Mouse (Mus musculus): ENCODE results near the gene Fgfr2. TPM values are rescaled to one million over a fixed set of nuclear protein-coding genes. Genes with fewer than 3 reads are reported as not detected.
A peak's percentile ranks its signal among the peaks of the same experiment; 100 is the strongest.

The Fgfr2 gene
- polyA plus RNA-seq, 1 experiment from 2014 or later, result 24.1 TPM

DNA sequence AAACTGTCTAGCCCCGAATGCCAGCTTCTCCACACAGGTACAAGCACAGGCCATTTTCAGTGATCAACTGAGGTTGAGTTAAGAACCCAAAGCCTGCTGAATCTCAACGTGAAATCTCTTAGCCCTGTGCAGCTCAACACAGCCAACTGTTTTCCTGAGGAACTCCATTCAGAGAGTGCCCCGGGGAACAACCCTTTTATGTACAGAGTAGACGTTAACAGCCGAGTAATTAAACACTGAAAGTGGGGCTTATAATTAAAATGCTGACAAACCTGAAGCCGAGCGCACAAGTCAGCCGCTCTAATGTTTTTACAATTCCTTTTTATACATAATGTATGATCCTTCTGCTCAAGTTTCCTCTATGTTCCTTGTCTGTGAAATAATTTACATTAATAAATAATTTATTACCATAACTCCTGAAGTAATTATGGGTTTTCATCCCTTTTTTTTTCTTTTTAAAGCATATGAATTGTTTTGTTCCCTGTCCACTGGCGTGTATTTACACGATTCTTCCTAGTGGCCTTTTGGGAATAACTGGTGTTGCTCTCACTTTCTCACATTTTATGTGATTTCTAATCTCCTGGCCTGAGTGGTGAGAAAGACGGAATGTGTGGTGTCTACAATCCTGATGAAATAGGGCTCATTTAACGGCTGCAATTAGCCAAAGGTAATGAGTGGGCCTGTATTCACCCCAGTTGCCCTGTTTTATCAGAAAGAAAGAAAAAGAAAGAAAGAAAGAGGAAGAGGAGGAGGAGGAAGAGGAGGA lies 355.7 kb downstream of the Fgfr2 start:
- H3K9me3 ChIP-seq (ENCODE audit: control insufficient read depth, low read length), result no peaks in the 10 kb centered on the region
- no peak overlapping the region for H3K4me2 ChIP-seq (ENCODE audit: low read length)
- H3K9ac ChIP-seq (ENCODE audit: low read depth, low read length), result no peak overlapping the region
- peak; percentile 40; the same call in 1 of the 2 replicates for ATAC-seq
- 26% methylated on average over 12 of the region's 12 CpGs for WGBS
- peak overlapping the region; percentile 54 for H3K27ac ChIP-seq (ENCODE audit: low read depth, low read length)
- no peaks in the 10 kb centered on the region for H3K36me3 ChIP-seq (ENCODE audit: control insufficient read depth, insufficient read depth, low read length)
- H3K27me3 ChIP-seq (replicated peaks; ENCODE audit: control insufficient read depth, insufficient read depth, low read length), result no peaks in the 10 kb centered on the region
- no peak overlapping the region for H3K4me3 ChIP-seq (ENCODE audit: low read length)
- peaks cover 3% of the 10 kb centered on the region for H3K4me1 ChIP-seq (ENCODE audit: control insufficient read depth, insufficient read depth, low read depth, low read length)

DNA sequence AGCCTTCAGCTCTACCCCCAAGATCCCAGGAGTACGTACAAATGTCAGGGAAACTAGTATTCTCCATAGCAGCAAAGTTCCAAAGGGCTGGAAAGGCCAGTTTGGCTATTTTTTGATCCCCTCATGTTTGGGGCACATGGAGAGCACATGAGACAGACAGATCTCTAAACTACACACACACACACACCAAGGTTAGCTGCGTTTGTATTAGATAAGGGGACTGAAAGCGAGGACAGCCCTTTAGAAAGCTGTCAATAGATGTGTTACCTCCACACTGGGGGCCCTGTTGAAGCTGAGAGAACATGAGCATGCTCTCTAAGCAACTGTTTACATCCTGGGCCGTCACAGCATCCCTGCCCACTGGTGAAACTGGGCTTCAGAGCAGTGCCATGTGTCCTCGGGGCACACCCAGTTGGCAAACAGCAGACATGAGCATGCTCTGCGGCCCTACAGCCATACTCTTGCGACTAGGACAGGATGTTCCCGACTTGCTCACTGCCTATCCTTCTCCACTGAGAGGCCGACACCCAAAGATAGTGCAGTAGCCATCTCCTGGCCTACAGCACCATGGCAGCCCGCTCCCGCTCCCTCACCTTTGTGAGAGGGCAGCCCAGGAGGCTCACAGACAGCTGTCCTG lies 356.8 kb downstream of the Fgfr2 start:
- Histone ChIP-seq H3K4me1 (ENCODE audit: control insufficient read depth, insufficient read depth, low read depth, low read length) (peaks cover 3% of the 10 kb centered on the region), H3K9me3 (ENCODE audit: control insufficient read depth, low read length) (no peaks in the 10 kb centered on the region), H3K4me2 (ENCODE audit: low read length) (no peak overlapping the region), H3K4me3 (ENCODE audit: low read length) (no peak overlapping the region), H3K36me3 (ENCODE audit: control insufficient read depth, insufficient read depth, low read length) (no peaks in the 10 kb centered on the region), H3K27me3 (replicated peaks; ENCODE audit: control insufficient read depth, insufficient read depth, low read length) (no peaks in the 10 kb centered on the region), H3K9ac (ENCODE audit: low read depth, low read length) (no peak overlapping the region), H3K27ac (ENCODE audit: low read depth, low read length) (peak overlapping the region; percentile 9; the same call in 1 of the 2 replicates)
- 80% methylated on average over 11 of the region's 11 CpGs for WGBS
- ATAC-seq, result no peak

GRCm38 (mm10) chr7:132765629-132766186 lies 357.4 kb downstream of the Fgfr2 start:
- Histone ChIP-seq H3K4me2 (ENCODE audit: low read length) (no peak overlapping the region), H3K9ac (ENCODE audit: low read depth, low read length) (no peak overlapping the region), H3K27ac (ENCODE audit: low read depth, low read length) (no peak overlapping the region), H3K36me3 (ENCODE audit: control insufficient read depth, insufficient read depth, low read length) (no peaks in the 10 kb centered on the region), H3K4me1 (ENCODE audit: control insufficient read depth, insufficient read depth, low read depth, low read length) (peaks cover 3% of the 10 kb centered on the region), H3K27me3 (replicated peaks; ENCODE audit: control insufficient read depth, insufficient read depth, low read length) (no peaks in the 10 kb centered on the region), H3K4me3 (ENCODE audit: low read length) (no peak overlapping the region), H3K9me3 (ENCODE audit: control insufficient read depth, low read length) (no peaks in the 10 kb centered on the region)
- ATAC-seq, result no peak
- WGBS, result 88% methylated on average over 3 of the region's 3 CpGs

- Histone ChIP-seq H3K9ac (ENCODE audit: low read depth, low read length) (no peak overlapping the region), H3K36me3 (ENCODE audit: control insufficient read depth, insufficient read depth, low read length) (no peaks in the 10 kb centered on the region), H3K4me2 (ENCODE audit: low read length) (no peak overlapping the region), H3K27me3 (replicated peaks; ENCODE audit: control insufficient read depth, insufficient read depth, low read length) (no peaks in the 10 kb centered on the region), H3K4me1 (ENCODE audit: control insufficient read depth, insufficient read depth, low read depth, low read length) (peaks cover 3% of the 10 kb centered on the region), H3K9me3 (ENCODE audit: control insufficient read depth, low read length) (no peaks in the 10 kb centered on the region), H3K4me3 (ENCODE audit: low read length) (no peak overlapping the region), H3K27ac (ENCODE audit: low read depth, low read length) (no peak overlapping the region)
- 85% methylated on average over 4 of the region's 4 CpGs for WGBS
- ATAC-seq, result no peak
Measured at GRCm38 (mm10) chr7:132764896-132765491, 358.2 kb downstream of the Fgfr2 start.

GRCm38 (mm10) chr7:132764314-132764713 lies 358.8 kb downstream of the Fgfr2 start:
- no peaks in the 10 kb centered on the region for H3K36me3 ChIP-seq (ENCODE audit: control insufficient read depth, insufficient read depth, low read length)

GRCm38 (mm10) chr7:132763911-132764310 lies 359.2 kb downstream of the Fgfr2 start:
- H3K27me3 ChIP-seq (replicated peaks; ENCODE audit: control insufficient read depth, insufficient read depth, low read length), result no peaks in the 10 kb centered on the region
- 94% methylated on average over 5 of the region's 5 CpGs for WGBS
- H3K36me3 ChIP-seq (ENCODE audit: control insufficient read depth, insufficient read depth, low read length), result no peaks in the 10 kb centered on the region
- no peak overlapping the region for H3K4me3 ChIP-seq (ENCODE audit: low read length)
- H3K9ac ChIP-seq (ENCODE audit: low read depth, low read length), result no peak overlapping the region
- H3K27ac ChIP-seq (ENCODE audit: low read depth, low read length), result no peak overlapping the region
- no peak overlapping the region for H3K4me2 ChIP-seq (ENCODE audit: low read length)
- ATAC-seq, result no peak
- H3K4me1 ChIP-seq (ENCODE audit: control insufficient read depth, insufficient read depth, low read depth, low read length), result peaks cover 3% of the 10 kb centered on the region
- H3K9me3 ChIP-seq (ENCODE audit: control insufficient read depth, low read length), result no peaks in the 10 kb centered on the region

More at GRCm38 (mm10) chr7:132764314-132764713, 358.8 kb downstream of the Fgfr2 start:
- no peak for ATAC-seq
- 96% methylated on average over 4 of the region's 4 CpGs for WGBS
- no peak overlapping the region for H3K27ac ChIP-seq (ENCODE audit: low read depth, low read length)
- no peak overlapping the region for H3K4me3 ChIP-seq (ENCODE audit: low read length)
- H3K4me2 ChIP-seq (ENCODE audit: low read length), result no peak overlapping the region
- H3K27me3 ChIP-seq (replicated peaks; ENCODE audit: control insufficient read depth, insufficient read depth, low read length), result no peaks in the 10 kb centered on the region
- no peak overlapping the region for H3K9ac ChIP-seq (ENCODE audit: low read depth, low read length)
- H3K4me1 ChIP-seq (ENCODE audit: control insufficient read depth, insufficient read depth, low read depth, low read length), result peaks cover 3% of the 10 kb centered on the region
- H3K9me3 ChIP-seq (ENCODE audit: control insufficient read depth, low read length), result no peaks in the 10 kb centered on the region

GRCm38 (mm10) chr7:132763351-132763750 lies 359.8 kb downstream of the Fgfr2 start:
- Histone ChIP-seq H3K27ac (ENCODE audit: low read depth, low read length) (no peak overlapping the region), H3K4me3 (ENCODE audit: low read length) (no peak overlapping the region), H3K9me3 (ENCODE audit: control insufficient read depth, low read length) (no peaks in the 10 kb centered on the region), H3K4me2 (ENCODE audit: low read length) (no peak overlapping the region), H3K9ac (ENCODE audit: low read depth, low read length) (no peak overlapping the region), H3K36me3 (ENCODE audit: control insufficient read depth, insufficient read depth, low read length) (no peaks in the 10 kb centered on the region), H3K4me1 (ENCODE audit: control insufficient read depth, insufficient read depth, low read depth, low read length) (peaks cover 3% of the 10 kb centered on the region), H3K27me3 (replicated peaks; ENCODE audit: control insufficient read depth, insufficient read depth, low read length) (no peaks in the 10 kb centered on the region)
- ATAC-seq, result no peak
- 97% methylated on average over 6 of the region's 6 CpGs for WGBS

- H3K4me3 ChIP-seq (ENCODE audit: low read length), result no peak overlapping the region
- no peak overlapping the region for H3K9ac ChIP-seq (ENCODE audit: low read depth, low read length)
- H3K27me3 ChIP-seq (replicated peaks; ENCODE audit: control insufficient read depth, insufficient read depth, low read length), result no peaks in the 10 kb centered on the region
- no peak for ATAC-seq
- no peaks in the 10 kb centered on the region for H3K9me3 ChIP-seq (ENCODE audit: control insufficient read depth, low read length)
- no peak overlapping the region for H3K27ac ChIP-seq (ENCODE audit: low read depth, low read length)
- no peak overlapping the region for H3K4me2 ChIP-seq (ENCODE audit: low read length)
- no peaks in the 10 kb centered on the region; the same call in none of the 2 replicates for H3K4me1 ChIP-seq (ENCODE audit: control insufficient read depth, insufficient read depth, low read depth, low read length)
- no peaks in the 10 kb centered on the region for H3K36me3 ChIP-seq (ENCODE audit: control insufficient read depth, insufficient read depth, low read length)
- WGBS, result 93% methylated on average over 2 of the region's 2 CpGs
Measured at GRCm38 (mm10) chr7:132761409-132761808, 361.7 kb downstream of the Fgfr2 start.
